17 mouse cellular contexts compared by ENCODE assay signal in genomic region chr14:110824642-110825041, GRCm38 (mm10).
A peak's percentile ranks its signal among the peaks of the same experiment; 100 is the strongest.
DNase-seq lines count a peak whose midpoint lies in the region; ATAC-seq lines count a peak whose summit lies in the region.
"Had no signal": no experiment of that assay in that cellular context is flagged by ENCODE, and none has a peak within 500 bp of the region (broad histone marks: within the 10 kb centered on the region; RNA-seq: fewer than 3 reads in every experiment).

No protein-coding gene starts in this region.

- 0 out of 2 replicates have a peak, but pooled peaks have one; percentile 39 for ATAC-seq in forebrain, embryonic 11.5 days (replicated peaks; ENCODE audit: low FRiP score)
- peak; percentile 64; the same call in 1 of the 2 replicates for ATAC-seq in midbrain, embryonic 11.5 days (ENCODE audit: low FRiP score)
- ATAC-seq in midbrain, embryonic 13.5 days = no peak
- ATAC-seq in kidney, embryonic 15.5 days (replicated peaks; ENCODE audit: low FRiP score) = no peak

- DNase-seq in forebrain, embryonic 11.5 days (ENCODE audit: low spot score) = no peak
- no peak for DNase-seq in forebrain, embryonic 10.5 days (ENCODE audit: extremely low spot score, low spot score)
- no peak for DNase-seq in midbrain, embryonic 11.5 days (ENCODE audit: low spot score, missing footprints)
- DNase-seq in embryo, embryonic 11.5 days (ENCODE audit: low read depth, low spot score) = peak; percentile 11
- DNase-seq in retina, embryonic 14.5 days (ENCODE audit: low spot score) = peak; percentile 62
- DNase-seq in cerebellum, adult 18-20 months = no peak
- DNase-seq: adrenal gland, postnatal 10 days; cerebellum, adult 11 months; gastrocnemius, adult 2 months; kidney, adult 11 months; right cerebral cortex, postnatal 14 days; thymus, postnatal 36 days had no signal

- H3K9ac ChIP-seq in forebrain, embryonic 11.5 days (ENCODE audit: low read length) = no peak overlapping the region
- H3K9ac ChIP-seq in midbrain, embryonic 11.5 days (ENCODE audit: low read length) = no peak overlapping the region
- H3K9ac ChIP-seq in midbrain, embryonic 13.5 days (replicated peaks) = no peak overlapping the region
- no peak overlapping the region for H3K9ac ChIP-seq in kidney, embryonic 15.5 days
- H3K9ac ChIP-seq: embryonic facial prominence, embryonic 15.5 days; liver, embryonic 15.5 days had no signal

- H3K4me2 ChIP-seq in forebrain, embryonic 11.5 days (ENCODE audit: low read depth, low read length, severe bottlenecking) = no peak overlapping the region
- no peak overlapping the region for H3K4me2 ChIP-seq in midbrain, embryonic 11.5 days
- no peak overlapping the region for H3K4me2 ChIP-seq in midbrain, embryonic 13.5 days (replicated peaks)
- no peak overlapping the region for H3K4me2 ChIP-seq in kidney, embryonic 15.5 days
- H3K4me2 ChIP-seq: embryonic facial prominence, embryonic 15.5 days; liver, embryonic 15.5 days had no signal

- H3K27ac ChIP-seq in forebrain, embryonic 11.5 days (ENCODE audit: low read depth, low read length) = no peak overlapping the region
- no peak overlapping the region for H3K27ac ChIP-seq in forebrain, embryonic 10.5 days
- no peak overlapping the region for H3K27ac ChIP-seq in midbrain, embryonic 11.5 days (ENCODE audit: low read depth, low read length)
- H3K27ac ChIP-seq in midbrain, embryonic 13.5 days = no peak overlapping the region
- H3K27ac ChIP-seq in kidney, embryonic 15.5 days = no peak overlapping the region
- H3K27ac ChIP-seq: embryonic facial prominence, embryonic 15.5 days; gastrocnemius, adult 2 months; liver, embryonic 15.5 days; macrophage had no signal

- no peaks in the 10 kb centered on the region for H3K36me3 ChIP-seq in forebrain, embryonic 11.5 days (ENCODE audit: control insufficient read depth, insufficient read depth, low read length)
- H3K36me3 ChIP-seq in forebrain, embryonic 10.5 days (replicated peaks) = no peaks in the 10 kb centered on the region
- no peaks in the 10 kb centered on the region for H3K36me3 ChIP-seq in midbrain, embryonic 11.5 days (ENCODE audit: control insufficient read depth, insufficient read depth, low read length)
- H3K36me3 ChIP-seq in midbrain, embryonic 13.5 days = no peaks in the 10 kb centered on the region
- no peaks in the 10 kb centered on the region for H3K36me3 ChIP-seq in kidney, embryonic 15.5 days
- H3K36me3 ChIP-seq: embryonic facial prominence, embryonic 15.5 days; liver, embryonic 15.5 days had no signal

- no peaks in the 10 kb centered on the region for H3K4me1 ChIP-seq in forebrain, embryonic 11.5 days (replicated peaks; ENCODE audit: control insufficient read depth, insufficient read depth, low read length)
- no peaks in the 10 kb centered on the region for H3K4me1 ChIP-seq in forebrain, embryonic 10.5 days
- H3K4me1 ChIP-seq in midbrain, embryonic 11.5 days (ENCODE audit: control insufficient read depth, insufficient read depth, low read length) = no peaks in the 10 kb centered on the region
- H3K4me1 ChIP-seq in midbrain, embryonic 13.5 days (replicated peaks) = no peaks in the 10 kb centered on the region
- H3K4me1 ChIP-seq in kidney, embryonic 15.5 days = no peaks in the 10 kb centered on the region
- H3K4me1 ChIP-seq: embryonic facial prominence, embryonic 15.5 days; liver, embryonic 15.5 days had no signal

- H3K9me3 ChIP-seq in forebrain, embryonic 11.5 days (ENCODE audit: control insufficient read depth, low read length) = no peaks in the 10 kb centered on the region
- no peaks in the 10 kb centered on the region for H3K9me3 ChIP-seq in forebrain, embryonic 10.5 days
- no peaks in the 10 kb centered on the region for H3K9me3 ChIP-seq in midbrain, embryonic 11.5 days (ENCODE audit: control insufficient read depth, low read length)
- no peaks in the 10 kb centered on the region for H3K9me3 ChIP-seq in midbrain, embryonic 13.5 days
- no peaks in the 10 kb centered on the region for H3K9me3 ChIP-seq in kidney, embryonic 15.5 days (replicated peaks)
- H3K9me3 ChIP-seq: embryonic facial prominence, embryonic 15.5 days; liver, embryonic 15.5 days had no signal

- H3K27me3 ChIP-seq in forebrain, embryonic 11.5 days (ENCODE audit: control insufficient read depth, insufficient read depth, low read length) = no peaks in the 10 kb centered on the region
- no peaks in the 10 kb centered on the region for H3K27me3 ChIP-seq in forebrain, embryonic 10.5 days (ENCODE audit: poor library complexity, severe bottlenecking)
- H3K27me3 ChIP-seq in midbrain, embryonic 11.5 days (ENCODE audit: control insufficient read depth, insufficient read depth, low read length) = no peaks in the 10 kb centered on the region
- H3K27me3 ChIP-seq in midbrain, embryonic 13.5 days = no peaks in the 10 kb centered on the region
- no peaks in the 10 kb centered on the region for H3K27me3 ChIP-seq in kidney, embryonic 15.5 days
- H3K27me3 ChIP-seq: embryonic facial prominence, embryonic 15.5 days; liver, embryonic 15.5 days had no signal

- no peak overlapping the region for H3K4me3 ChIP-seq in forebrain, embryonic 11.5 days (ENCODE audit: low read depth, low read length)
- H3K4me3 ChIP-seq in forebrain, embryonic 10.5 days = no peak overlapping the region
- H3K4me3 ChIP-seq in midbrain, embryonic 11.5 days (ENCODE audit: low read depth, low read length) = no peak overlapping the region
- no peak overlapping the region for H3K4me3 ChIP-seq in midbrain, embryonic 13.5 days (replicated peaks)
- H3K4me3 ChIP-seq in kidney, embryonic 15.5 days (replicated peaks) = no peak overlapping the region
- H3K4me3 ChIP-seq: embryonic facial prominence, embryonic 15.5 days; gastrocnemius, adult 2 months; liver, embryonic 15.5 days had no signal

Comparison
In these comparisons a context has a peak if more than half of its experiments do, and no peak if none do; other contexts are left out.
1. ATAC-seq: peak in forebrain, embryonic 11.5 days (single experiment) and midbrain, embryonic 11.5 days (single experiment); none in midbrain, embryonic 13.5 days (single experiment) and kidney, embryonic 15.5 days (single experiment).
2. DNase-seq: peak in embryo, embryonic 11.5 days (single experiment) and retina, embryonic 14.5 days (single experiment); none in forebrain, embryonic 11.5 days (single experiment), forebrain, embryonic 10.5 days (single experiment), midbrain, embryonic 11.5 days (single experiment) and cerebellum, adult 18-20 months (0 of 2).